ENCODE assay signal across 7 mouse cellular contexts in genomic region chr15:80015211-80015952, GRCm38 (mm10). TPM values are rescaled to one million over a fixed set of nuclear protein-coding genes. Genes with fewer than 3 reads are reported as not detected.
DNase-seq lines count a peak whose midpoint lies in the region; ATAC-seq lines count a peak whose summit lies in the region.

No protein-coding gene starts in this region.

- no peaks in the 10 kb centered on the region for H3K9me3 ChIP-seq in forebrain, embryonic 16.5 days (ENCODE audit: control insufficient read depth, low read length)

- peak overlapping the region; percentile 96 for H3K4me2 ChIP-seq in forebrain, embryonic 16.5 days (ENCODE audit: low read length)

- H3K4me3 ChIP-seq in forebrain, embryonic 16.5 days (replicated peaks; ENCODE audit: low read length) = peak overlapping the region; percentile 63

- peaks cover 43% of the 10 kb centered on the region for H3K4me1 ChIP-seq in forebrain, embryonic 16.5 days (replicated peaks; ENCODE audit: control insufficient read depth, insufficient read depth, low read length)

- H3K36me3 ChIP-seq in forebrain, embryonic 16.5 days (ENCODE audit: control insufficient read depth, insufficient read depth) = no peaks in the 10 kb centered on the region

- H3K9ac ChIP-seq in forebrain, embryonic 16.5 days (replicated peaks; ENCODE audit: low read depth, low read length) = 0 out of 2 replicates have a peak overlapping the region, but pooled peaks have one; percentile 35

- peaks cover 43% of the 10 kb centered on the region for H3K27me3 ChIP-seq in forebrain, embryonic 16.5 days (replicated peaks; ENCODE audit: control insufficient read depth, insufficient read depth, low read length)

- no peak overlapping the region for H3K27ac ChIP-seq in forebrain, embryonic 16.5 days (ENCODE audit: low read length)

- ATAC-seq in forebrain, embryonic 16.5 days = no peak

- 44% methylated on average over 7 of the region's 7 CpGs for WGBS in forebrain, embryonic 16.5 days

- peak; percentile 70 for DNase-seq in layer of hippocampus, adult 9-11 months
- DNase-seq in layer of hippocampus, adult 9-10 months (ENCODE audit: low spot score) = no peak
- DNase-seq in layer of hippocampus, postnatal 36 days = peak; percentile 61
- peak; percentile 64 to 80 for DNase-seq in right cerebral cortex, postnatal 10 days (ENCODE audit: low spot score in 2 of 2)
- DNase-seq in MN1 (ENCODE audit: low spot score) = no peak
- no peak for DNase-seq in spleen, postnatal 10 days (ENCODE audit: low spot score in 2 of 2)

RNA-seq across cellular contexts. Expression of gene Pdgfb, which starts 0.6 kb away (rescaled TPM):
- polyA plus RNA-seq in forebrain, embryonic 16.5 days (2015; fragmentation: Nextera tagmentation; extraction: Ambion mirVana) = 3.4 and 3.6 TPM in 2 replicates
- 10 to 100 TPM; 27.3 to 27.6 TPM for total RNA-seq in layer of hippocampus, postnatal 36 days (2021)

RNA-seq across cellular contexts. Expression of gene Cbx7, which starts 44.5 kb away (rescaled TPM):
- 3.0 and 4.0 TPM in 2 replicates for polyA plus RNA-seq in forebrain, embryonic 16.5 days (2015; fragmentation: Nextera tagmentation; extraction: Ambion mirVana)
- 10 to 100 TPM; 40.4 to 44.8 TPM for total RNA-seq in layer of hippocampus, postnatal 36 days (2021)

Comparison
In these comparisons a context has a peak if more than half of its experiments do, and no peak if none do; other contexts are left out.
1. DNase-seq: peak in layer of hippocampus, adult 9-11 months (single experiment), layer of hippocampus, postnatal 36 days (2 of 2) and right cerebral cortex, postnatal 10 days (2 of 2); none in layer of hippocampus, adult 9-10 months (single experiment), MN1 (single experiment) and spleen, postnatal 10 days (0 of 2).